ENCODE assay signal across 8 mouse cellular contexts in genomic region chr16:90142247-90142573, GRCm38 (mm10). TPM values are rescaled to one million over a fixed set of nuclear protein-coding genes. Genes with fewer than 3 reads are reported as not detected.
DNase-seq lines count a peak whose midpoint lies in the region; ATAC-seq and TF ChIP-seq lines count a peak whose summit lies in the region.

No protein-coding gene starts in this region.

- peaks cover 10 to 15% of the 10 kb centered on the region in 2 experiments; a peak in 3 of 4 replicates for H3K4me1 ChIP-seq in heart, embryonic 14.5 days (ENCODE audit: control insufficient read depth in 2 of 2, insufficient read depth in 2 of 2, low read length in 2 of 2)
- peaks cover 17% of the 10 kb centered on the region; the same call in 1 of the 2 replicates for H3K4me1 ChIP-seq in kidney, postnatal 0 days (replicated peaks; ENCODE audit: insufficient read depth, low read length)
- H3K4me1 ChIP-seq in megakaryocyte, embryonic 14.5 days, result peaks cover 52% of the 10 kb centered on the region

- H3K36me3 ChIP-seq in heart, embryonic 14.5 days (ENCODE audit: control insufficient read depth, insufficient read depth, low read length), result 0 out of 2 replicates have a peak, but pooled peaks cover 2% of the 10 kb centered on the region
- H3K36me3 ChIP-seq in kidney, postnatal 0 days (ENCODE audit: insufficient read depth, low read length), result no peaks in the 10 kb centered on the region
- H3K36me3 ChIP-seq in megakaryocyte, embryonic 14.5 days (replicated peaks; ENCODE audit: low read length), result peaks cover 10% of the 10 kb centered on the region

- no peaks in the 10 kb centered on the region for H3K9me3 ChIP-seq in heart, embryonic 14.5 days (ENCODE audit: control insufficient read depth, low read length)
- no peaks in the 10 kb centered on the region for H3K9me3 ChIP-seq in kidney, postnatal 0 days (replicated peaks; ENCODE audit: low read length)
- peaks cover 9% of the 10 kb centered on the region; the same call in 1 of the 2 replicates for H3K9me3 ChIP-seq in megakaryocyte, embryonic 14.5 days

- H3K27ac ChIP-seq in heart, embryonic 14.5 days (replicated peaks in 1 of 2; ENCODE audit: control insufficient read depth in 1 of 2, insufficient read depth in 1 of 2, low read depth in 2 of 2, low read length in 2 of 2), result no peak overlapping the region
- H3K27ac ChIP-seq in kidney, postnatal 0 days, result no peak overlapping the region

- WGBS in heart, embryonic 14.5 days, result 2% methylated on average over 20 of the region's 20 CpGs
- WGBS in kidney, postnatal 0 days, result 2% methylated on average over 20 of the region's 20 CpGs

- H3K9ac ChIP-seq in heart, embryonic 14.5 days (ENCODE audit: low read length), result peak overlapping the region; percentile 71
- H3K9ac ChIP-seq in kidney, postnatal 0 days (ENCODE audit: low read depth, low read length), result peak overlapping the region; percentile 61

- peak; percentile 18 for DNase-seq in left cerebral cortex, postnatal 4 days
- DNase-seq in left cerebral cortex, adult 11 months (ENCODE audit: low spot score), result no peak
- peak; percentile 64 for DNase-seq in brain, embryonic 14.5 days (ENCODE audit: low read depth)
- DNase-seq in kidney, postnatal 0 days (ENCODE audit: low spot score), result peak; percentile 33
- peak; percentile 26 for DNase-seq in testis, postnatal 14 days (ENCODE audit: low spot score)
- DNase-seq in ovary, postnatal 14 days (ENCODE audit: low spot score), result no peak

- peak overlapping the region; percentile 60 to 75 for H3K4me3 ChIP-seq in heart, embryonic 14.5 days (ENCODE audit: control insufficient read depth in 1 of 2, insufficient read depth in 1 of 2, low read depth in 1 of 2, low read length in 2 of 2)
- peak overlapping the region; percentile 55 for H3K4me3 ChIP-seq in kidney, postnatal 0 days (replicated peaks; ENCODE audit: low read depth, low read length)
- peak overlapping the region; percentile 97 for H3K4me3 ChIP-seq in megakaryocyte, embryonic 14.5 days (replicated peaks)

- no peak for TF ChIP-seq CTCF in brain, embryonic 14.5 days (IDR thresholded peaks at IDR 0.05; ENCODE audit: borderline replicate concordance, extremely low read depth, insufficient read depth, insufficient read length)
- no peak for TF ChIP-seq CTCF in kidney, postnatal 0 days (IDR thresholded peaks at IDR 0.05; ENCODE audit: low read depth)

- ATAC-seq in heart, embryonic 14.5 days (ENCODE audit: insufficient number of reproducible peaks, insufficient read depth, low FRiP score, low read depth), result no peak
- no peak for ATAC-seq in kidney, postnatal 0 days (replicated peaks; ENCODE audit: low FRiP score, low read depth)

- no peak for TF ChIP-seq POLR2A in brain, embryonic 14.5 days (IDR thresholded peaks at IDR 0.05; ENCODE audit: borderline replicate concordance, extremely low read depth, insufficient read depth, insufficient read length, poor library complexity, severe bottlenecking)

- intact Hi-C loops in left cerebral cortex, postnatal 4 days (cut with DNase I), result no loop called here

- no peaks in the 10 kb centered on the region for H3K27me3 ChIP-seq in heart, embryonic 14.5 days (ENCODE audit: control insufficient read depth, insufficient read depth, low read length)
- H3K27me3 ChIP-seq in kidney, postnatal 0 days (ENCODE audit: insufficient read depth, low read length), result no peaks in the 10 kb centered on the region
- peaks cover 10% of the 10 kb centered on the region for H3K27me3 ChIP-seq in megakaryocyte, embryonic 14.5 days (replicated peaks)

- H3K4me2 ChIP-seq in heart, embryonic 14.5 days (ENCODE audit: low read length), result peak overlapping the region; percentile 99
- H3K4me2 ChIP-seq in kidney, postnatal 0 days (ENCODE audit: low read length), result peak overlapping the region; percentile 99

RNA-seq across cellular contexts. Expression of gene Tiam1, which starts 1.4 kb away (rescaled TPM):
- total RNA-seq in left cerebral cortex, postnatal 4 days (2021), result 10 to 100 TPM; 58.8 to 64.4 TPM
- polyA plus RNA-seq in brain, embryonic 14.5 days (2012; rRNA removed), result 6.4 and 19.3 TPM in 2 replicates
- 12.0 and 12.6 TPM in 2 replicates for polyA plus RNA-seq in heart, embryonic 14.5 days (2014; fragmentation: Nextera tagmentation; extraction: Ambion mirVana)
- 10.8 and 11.5 TPM in 2 replicates for polyA plus RNA-seq in kidney, postnatal 0 days (2015; fragmentation: Nextera tagmentation; extraction: Ambion mirVana)
- 7.7 and 10.1 TPM in 2 replicates for polyA plus RNA-seq in megakaryocyte, embryonic 14.5 days (2012; ENCODE audit: insufficient read depth, low replicate concordance)

Comparison
In these comparisons a context has a peak if more than half of its experiments do, and no peak if none do; other contexts are left out.
1. DNase-seq: peak in left cerebral cortex, postnatal 4 days (single experiment), brain, embryonic 14.5 days (single experiment), kidney, postnatal 0 days (single experiment) and testis, postnatal 14 days (single experiment); none in left cerebral cortex, adult 11 months (single experiment) and ovary, postnatal 14 days (single experiment).
2. Peak in every context shown above with its lines, with median percentiles within 50 percentile points of each other: H3K4me3 ChIP-seq.